Mouse (Mus musculus) granulocyte monocyte progenitor cell, adult 5-6 weeks (primary cell): ENCODE data around the gene Nphp1. TPM values are rescaled to one million over a fixed set of nuclear protein-coding genes. Genes with fewer than 3 reads are reported as not detected.

Experiments used
- ATAC-seq: replicated peaks from 2 replicates; pipeline ENCODE4 v1.8.0; 2016; ENCODE audit warnings: mild to moderate bottlenecking, moderate TSS enrichment, inconsistent platforms; ENCODE audit not compliant: poor library complexity, severe bottlenecking
- total RNA-seq, 2 experiments: library from RNA; stranded (forward) in 1 of 2; stranded (reverse) in 1 of 2; fragments of 200-712, 200-1000 nt in 1 of 2; fragments of >200 nt in 1 of 2; fragmentation: Nextera tagmentation in 1 of 2; gene quantifications; 2 replicates each; pipeline ENCODE4 v1.2.3; 2014 to 2017

Gene Nphp1
- total RNA-seq, 2 experiments from 2014 or later, result 14.8 TPM

DNA sequence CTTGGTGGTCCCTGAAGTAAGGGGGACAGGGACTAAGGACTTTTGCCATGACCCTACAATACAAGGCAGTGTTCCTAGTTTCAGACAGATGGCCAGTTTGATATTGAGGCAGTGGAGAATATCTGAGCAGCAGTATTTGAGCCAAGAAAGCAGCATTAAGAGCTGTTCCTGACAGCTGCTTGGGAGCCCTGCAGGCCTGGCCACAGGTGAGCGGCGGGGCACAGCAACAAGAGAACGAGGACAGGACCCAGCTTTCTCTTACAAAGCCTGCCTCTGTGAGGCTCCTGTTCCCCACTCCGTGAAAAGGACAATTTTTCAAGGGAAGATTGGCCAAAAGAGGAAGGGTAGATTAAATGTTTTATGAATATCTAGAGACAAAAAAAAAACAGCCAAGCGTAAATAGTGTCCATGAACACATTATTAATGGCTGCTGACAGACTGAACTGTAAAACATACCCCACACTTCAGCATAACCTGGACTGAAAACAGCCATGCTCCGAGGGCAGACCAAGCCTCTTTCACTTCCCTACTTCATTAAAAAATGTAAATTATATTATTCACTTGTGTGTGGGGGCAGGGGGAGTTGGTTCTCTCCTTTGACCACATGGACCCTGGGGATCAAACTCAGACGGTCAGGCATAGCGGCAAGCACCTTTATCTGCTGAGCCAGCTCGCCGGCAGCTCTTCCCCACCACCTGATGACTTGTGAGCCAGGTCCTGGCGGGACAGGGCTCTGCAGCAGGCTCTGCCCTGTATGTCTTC is 36.7 kb downstream of the Nphp1 start:
- ATAC-seq, result no peak

DNA sequence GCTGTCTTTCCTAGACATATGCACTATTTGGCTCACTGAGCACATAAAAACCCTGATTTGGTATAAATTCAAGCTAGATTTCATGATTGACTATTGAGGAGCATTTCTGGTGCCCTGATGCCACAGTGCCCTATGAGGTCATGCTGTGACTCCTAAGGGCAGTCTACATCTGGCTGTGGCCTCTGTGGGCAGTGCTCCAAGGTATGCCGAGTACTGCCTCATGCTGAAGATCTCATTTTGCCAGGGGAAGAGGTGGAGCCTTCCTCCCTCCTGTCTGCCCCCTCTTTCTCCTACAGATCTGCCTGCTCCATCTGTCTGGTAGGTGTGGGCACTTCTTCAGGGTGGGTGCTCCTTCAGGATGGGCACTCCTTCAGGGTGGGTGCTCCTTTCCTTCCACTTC is 39.3 kb downstream of the Nphp1 start:
- ATAC-seq, result no peak

DNA sequence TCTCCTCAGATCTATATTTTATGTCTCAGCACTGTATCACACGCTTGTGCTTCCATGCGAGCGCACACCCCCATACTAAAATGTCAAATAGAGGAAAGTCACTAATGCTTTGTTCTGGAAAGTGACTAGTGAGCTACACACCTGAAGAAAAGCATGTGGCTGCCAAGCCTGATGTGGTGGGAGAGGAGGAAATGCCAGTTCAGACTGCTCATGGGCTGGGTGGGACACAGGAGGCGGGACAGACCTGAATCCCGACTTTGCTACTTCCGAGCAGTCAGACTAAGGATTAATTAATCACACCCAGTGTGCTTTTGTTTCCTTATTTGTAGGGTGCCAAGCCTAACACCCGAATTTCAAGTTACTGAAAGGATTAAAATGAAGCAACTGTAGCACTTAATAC is 40.4 kb downstream of the Nphp1 start:
- no peak for ATAC-seq

DNA sequence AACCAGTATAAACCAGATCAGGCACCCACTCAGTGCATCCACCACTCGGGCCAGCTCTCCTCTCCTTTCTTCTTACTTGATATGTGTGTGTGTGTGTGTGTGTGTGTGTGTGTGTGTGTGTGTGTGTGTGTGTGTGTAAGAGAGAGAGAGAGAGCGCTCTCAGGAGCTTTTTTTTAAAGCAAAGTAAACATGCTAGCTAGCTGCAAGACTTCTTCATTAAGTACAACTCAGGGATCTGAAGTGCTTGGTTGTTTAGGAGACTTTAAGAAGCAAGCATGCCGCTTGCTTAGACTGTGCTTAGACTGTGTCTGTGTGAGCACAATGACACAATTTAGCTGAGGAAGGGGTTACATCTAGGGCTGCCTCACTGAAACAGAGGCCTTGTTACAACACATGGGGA is 46.1 kb downstream of the Nphp1 start:
- no peak for ATAC-seq

DNA sequence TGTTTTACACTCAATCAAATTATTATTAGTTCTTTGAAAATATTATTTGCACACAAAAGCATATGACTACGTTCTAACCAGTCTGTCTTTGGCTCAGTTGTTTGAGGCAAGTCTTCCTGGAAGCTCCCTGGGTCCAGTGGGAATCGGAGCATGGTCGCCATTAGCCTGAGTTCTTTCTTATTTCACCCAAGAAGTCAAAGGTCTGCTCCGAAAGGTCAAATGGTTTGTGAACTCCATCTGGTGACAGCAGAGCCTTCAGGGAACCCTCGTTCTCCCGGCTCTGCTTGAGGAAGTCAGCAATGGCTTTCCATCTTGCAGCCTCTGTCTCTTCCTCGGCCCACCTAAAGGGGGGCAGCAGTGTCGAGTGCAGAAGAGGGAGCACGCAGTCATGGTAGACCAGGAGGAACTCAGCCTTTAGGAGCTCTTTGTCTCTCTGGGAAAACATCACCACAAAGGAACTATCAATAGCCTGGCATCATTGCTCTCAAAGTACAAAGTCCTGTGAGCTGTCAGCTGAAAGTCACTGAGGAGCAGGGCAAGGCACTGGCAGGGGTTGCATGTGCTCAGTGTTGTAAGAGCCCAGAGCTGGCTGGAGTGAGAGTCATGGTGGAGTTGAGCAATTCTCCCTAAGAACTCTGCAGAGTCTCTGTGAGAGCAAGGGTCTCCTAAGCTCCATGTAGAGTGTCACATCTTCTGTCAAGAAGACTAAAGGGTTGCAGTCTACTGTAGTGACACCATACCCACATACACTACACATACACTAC is 47.8 kb downstream of the Nphp1 start:
- ATAC-seq, result peak; percentile 55

DNA sequence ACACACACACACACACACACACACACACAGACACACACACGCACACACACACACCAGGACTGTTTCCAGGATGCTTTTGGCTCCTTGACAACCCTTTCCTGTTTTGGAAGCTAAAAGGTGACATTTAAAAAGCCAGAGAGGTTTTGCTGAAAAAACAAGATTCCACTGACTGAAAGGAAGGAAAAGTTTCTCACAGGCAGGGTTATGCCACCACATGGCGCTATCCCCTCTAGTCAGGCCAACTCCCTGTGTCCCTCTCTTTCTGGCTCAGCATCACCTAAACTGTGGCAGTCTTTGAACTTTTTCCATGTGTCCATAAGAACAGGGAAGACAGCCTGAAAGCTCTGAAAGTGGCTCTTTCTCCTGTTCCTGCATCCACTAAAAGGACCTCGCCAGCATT is 50.8 kb downstream of the Nphp1 start:
- no peak for ATAC-seq

DNA sequence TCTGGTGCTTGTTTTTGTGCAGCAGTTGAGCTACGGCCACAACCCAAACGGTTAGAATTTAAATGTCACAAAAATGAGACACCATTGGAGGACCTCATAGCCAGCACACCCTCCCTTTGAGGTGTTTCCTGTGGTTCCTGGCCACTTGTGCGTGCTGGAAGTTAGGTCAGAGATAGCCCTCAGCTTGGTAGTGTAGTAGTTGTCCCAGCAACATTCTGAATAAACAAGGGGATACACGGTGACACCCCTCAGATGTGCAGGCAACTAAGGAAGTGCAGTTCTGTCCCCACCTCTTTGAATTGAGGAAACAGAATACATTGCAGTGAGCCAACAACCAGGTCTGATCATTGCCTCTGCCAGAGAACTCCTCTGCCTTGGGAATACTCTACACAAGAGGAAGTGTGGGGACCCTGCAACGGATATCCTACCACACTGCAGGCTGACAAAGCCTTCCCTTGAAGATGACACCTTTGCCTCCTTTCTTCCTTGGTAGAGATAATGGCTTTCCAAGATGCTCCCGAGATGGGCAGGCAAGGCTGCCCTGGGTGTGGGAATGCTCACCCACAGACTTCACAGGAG is 52.0 kb downstream of the Nphp1 start:
- ATAC-seq, result peak; percentile 35

DNA sequence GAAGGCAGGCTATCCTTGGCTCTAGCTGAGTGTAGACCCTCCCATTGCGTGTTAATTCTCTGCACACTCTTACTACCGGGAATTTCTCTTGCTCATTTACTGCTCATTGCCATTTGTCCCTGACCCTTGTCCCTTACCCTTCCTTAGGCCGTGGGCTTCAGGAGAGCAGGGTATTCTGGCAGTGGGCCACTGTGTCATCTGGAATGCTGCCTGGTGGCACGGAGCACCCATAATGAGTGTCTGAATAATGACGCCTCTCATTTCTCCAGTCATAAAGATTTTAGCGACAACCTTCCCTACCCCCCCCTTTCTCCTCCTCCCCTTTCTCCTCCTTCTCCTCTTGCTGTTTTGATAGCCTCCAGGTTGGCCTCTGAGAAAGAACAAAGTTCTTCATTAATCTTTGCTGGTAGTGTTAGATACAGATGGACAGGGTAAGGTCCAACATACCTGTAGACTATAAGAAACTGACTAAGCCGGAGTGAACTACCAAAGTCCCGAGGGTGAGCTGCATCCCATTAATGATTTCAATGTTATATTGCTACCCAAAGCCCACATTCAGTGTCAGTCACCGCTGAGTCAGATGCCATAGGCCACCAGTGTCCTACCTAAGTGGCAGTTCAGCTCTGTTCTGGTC is 53.1 kb downstream of the Nphp1 start:
- no peak for ATAC-seq

DNA sequence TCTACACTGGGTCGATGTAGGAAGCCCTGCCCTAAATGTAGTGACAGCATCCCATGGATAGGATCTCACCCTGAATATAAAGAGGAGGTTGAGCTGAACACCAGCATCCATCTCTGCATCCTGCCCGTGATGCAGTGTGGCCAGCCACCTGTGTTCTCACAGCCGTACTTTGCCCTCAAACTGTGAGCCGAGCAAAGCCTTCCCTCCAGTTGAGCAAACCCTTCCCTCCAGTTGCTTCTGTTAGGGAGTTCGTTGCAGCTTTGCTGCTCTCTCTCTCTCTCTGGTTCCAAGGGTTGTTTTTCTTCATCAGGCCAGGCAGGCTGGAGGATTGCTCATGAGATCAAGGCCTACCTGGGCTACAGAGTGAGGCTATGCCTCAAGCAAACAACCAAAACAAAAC is 53.8 kb downstream of the Nphp1 start:
- no peak for ATAC-seq

DNA sequence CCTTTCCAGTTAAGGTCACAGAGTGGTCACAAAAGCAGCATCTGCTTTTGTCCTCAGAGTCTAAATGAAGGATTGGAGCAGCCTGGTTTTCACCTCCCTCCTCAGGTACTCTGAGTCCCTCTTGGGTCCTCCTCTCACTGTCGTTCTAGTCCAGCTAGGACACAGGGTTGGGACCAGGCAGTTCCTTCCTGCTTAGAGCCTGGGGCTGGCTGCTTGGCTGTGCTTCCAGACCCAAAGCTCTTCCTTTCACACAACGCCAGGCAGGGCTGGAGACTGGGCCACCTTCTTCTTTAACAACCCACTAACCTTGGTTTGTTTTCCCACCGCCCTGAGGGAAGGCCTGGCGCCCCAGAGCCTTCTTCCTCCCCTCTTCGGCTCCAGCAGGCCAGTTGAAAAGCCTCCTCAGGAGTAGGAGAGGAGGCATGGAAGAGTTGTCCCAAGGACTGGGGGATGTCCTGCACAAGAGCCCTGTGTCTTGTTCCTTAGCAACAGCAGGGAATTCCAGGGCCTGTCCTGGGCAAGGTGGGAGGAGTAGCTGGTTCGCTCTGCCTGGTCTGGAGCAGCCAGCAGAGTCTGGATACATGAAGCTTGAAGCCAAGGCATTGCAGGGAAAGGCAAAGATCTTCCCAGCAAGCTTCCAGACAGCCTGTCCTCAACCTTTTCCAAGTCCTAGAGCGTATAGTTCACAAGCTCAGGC is 58.2 kb downstream of the Nphp1 start:
- ATAC-seq, result no peak

DNA sequence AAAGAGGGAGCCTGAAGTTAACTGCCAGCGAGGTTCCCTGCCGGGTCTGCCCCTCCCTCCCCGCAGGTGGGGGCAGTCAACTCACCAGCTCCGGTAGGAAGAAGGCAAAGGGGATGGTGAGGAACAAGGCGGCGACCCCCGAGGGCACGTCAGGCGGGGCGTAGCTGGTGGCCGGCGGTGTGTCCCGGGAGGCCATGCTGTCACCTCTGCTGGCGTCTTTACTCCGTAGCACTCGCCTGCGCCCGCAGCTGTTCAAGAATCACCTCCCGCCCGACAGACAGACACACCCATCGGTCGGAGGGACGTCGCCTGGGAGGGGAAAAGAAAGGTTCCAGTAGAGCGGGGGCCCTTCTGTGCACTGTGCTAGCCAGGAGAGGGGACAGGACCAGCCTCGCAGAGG is 59.0 kb downstream of the Nphp1 start, which contains the start of gene Mall:
TSS of gene Mall (minus strand) at position 262 of the 400 bp plus-strand sequence.
- peak; percentile 40; the same call in 1 of the 2 replicates for ATAC-seq

DNA sequence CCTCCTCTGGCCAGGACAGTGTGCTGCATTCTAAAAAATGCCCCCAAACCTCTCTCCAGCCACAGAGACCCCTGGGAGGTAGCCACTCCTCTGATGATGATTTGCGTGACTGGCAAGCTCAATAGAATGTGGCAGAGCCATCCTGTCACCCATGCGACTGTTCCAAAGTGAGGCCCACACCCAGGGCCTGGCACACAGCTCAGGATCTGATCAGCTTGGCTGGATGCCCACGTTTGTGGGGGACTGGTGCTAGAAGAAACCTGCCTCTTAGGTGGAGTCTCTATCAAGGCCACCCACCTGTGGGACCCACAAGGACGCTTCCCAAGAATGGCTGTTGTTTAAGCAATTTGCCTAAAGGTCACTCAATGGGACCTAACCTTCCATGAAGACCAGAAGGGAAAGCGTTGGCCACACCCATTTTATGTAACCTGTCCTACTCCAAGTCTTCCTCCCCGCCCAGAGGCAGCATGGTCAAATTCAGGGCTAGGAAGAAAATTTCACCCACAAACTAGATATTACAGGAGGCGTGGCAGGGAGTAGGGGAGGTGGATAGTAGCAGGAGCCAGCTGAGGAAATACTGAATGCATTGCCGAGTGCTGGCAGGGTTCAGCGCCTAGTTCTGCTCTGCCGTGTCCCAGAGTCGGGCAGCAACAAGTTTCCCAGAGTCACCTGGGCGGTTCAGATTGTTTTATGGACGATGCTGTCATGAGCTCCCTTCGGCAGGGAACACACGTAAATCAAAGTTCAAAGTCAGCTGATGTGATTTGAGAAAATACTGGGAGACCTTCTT is 59.8 kb downstream of the Nphp1 start:
- no peak for ATAC-seq

DNA sequence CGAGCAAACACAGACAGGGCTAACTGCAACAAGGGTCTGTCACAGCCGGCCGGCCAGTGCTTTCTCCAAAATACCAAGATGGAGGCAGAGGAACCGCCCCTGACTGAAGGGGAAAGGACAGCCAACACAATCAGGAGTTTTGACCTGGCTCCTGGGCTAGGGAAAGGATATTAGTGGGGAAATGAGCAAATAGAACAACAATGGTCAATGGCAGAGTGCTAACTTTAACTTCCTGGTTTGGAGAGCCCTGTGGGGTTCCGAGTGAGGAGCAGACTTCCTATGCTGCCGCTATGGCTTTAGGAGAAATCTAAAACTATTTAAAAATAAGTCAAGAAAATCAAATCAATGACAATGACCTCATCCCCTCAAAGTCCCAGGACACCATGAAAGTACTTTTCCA is 60.6 kb downstream of the Nphp1 start:
- no peak for ATAC-seq

DNA sequence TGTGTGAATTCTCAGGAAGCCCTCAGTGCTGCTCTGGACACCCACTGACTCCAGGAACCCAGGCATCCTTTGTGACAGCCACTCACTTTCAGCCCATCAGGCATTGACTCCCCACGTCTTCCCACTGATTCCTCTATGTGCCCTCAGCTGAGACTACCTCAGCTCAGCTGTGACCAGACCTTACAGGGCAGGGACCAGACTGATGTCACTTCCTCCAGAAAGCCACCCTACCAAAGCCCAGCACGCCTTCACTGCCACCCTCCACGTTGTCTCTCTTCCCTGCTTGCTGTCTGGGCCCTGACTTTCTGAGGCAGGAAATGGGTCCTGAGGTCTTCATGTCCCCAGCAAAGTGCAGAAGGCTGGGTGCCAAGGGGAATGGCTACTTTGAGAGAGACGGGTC is 65.5 kb downstream of the Nphp1 start:
- peak; percentile 31; the same call in 1 of the 2 replicates for ATAC-seq

DNA sequence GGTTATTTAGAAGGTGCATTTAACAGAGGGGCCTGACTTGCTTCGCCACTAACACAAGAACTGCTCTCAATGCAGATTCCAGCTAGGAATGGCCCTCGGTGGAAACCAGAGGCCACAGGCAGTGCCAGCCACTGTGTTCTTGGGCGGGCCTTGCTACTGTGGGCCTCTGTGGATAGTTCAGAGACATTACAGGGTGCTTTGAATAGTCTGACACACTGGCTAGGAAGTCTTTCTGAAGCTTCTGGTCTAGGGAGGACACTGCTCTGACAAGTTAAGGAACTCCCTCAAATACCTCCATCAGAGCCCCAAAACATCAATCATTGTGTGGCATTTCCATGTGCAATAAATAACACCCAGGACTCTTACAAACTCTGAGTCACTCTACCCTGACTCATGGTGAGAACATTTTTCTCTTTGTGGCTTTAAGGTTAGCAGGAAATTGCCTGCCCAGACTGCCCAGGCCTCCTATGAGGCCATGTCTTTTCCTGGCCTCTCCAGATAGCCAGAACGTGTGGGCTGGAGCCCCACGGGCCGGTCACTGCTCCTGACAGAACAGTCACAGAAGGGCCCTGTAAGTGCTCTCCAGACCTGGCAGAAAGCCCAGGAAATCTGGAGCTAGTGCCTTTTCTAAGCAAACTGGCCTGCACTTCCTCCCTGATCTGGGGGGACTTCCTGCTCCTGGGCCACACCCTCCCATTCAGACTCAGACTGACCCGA is 66.4 kb downstream of the Nphp1 start:
- peak; percentile 52 for ATAC-seq

DNA sequence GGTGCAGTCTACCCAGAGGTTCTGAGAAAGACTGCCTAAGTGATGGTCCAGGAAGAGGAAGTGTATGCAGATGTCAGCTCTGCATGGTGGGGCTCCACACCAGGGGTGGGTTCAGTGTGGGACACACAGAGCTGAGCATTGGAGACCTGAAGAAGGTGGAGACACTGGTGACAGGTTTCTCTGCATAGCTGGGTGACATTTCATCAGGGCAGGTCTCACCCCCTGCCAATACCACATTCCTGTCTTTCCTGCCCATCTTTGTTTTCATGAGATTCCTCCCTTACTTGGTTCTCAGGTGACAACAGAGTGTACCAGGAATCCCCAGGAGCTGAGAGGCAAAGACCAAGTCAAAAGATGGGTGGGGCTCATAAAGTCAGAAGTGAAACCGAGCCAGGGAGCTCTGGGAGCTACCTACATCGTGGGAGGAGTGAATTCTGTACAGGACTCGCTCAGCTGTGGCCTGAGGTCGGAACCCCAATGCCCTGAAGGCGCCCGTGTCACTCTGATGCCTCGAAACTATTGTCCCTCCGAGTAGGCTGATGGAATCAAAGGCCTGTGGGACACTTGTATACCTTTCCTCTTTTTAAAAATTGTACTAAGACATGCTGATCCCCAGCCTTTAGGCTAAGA is 69.7 kb downstream of the Nphp1 start:
- 0 out of 2 replicates have a peak, but pooled peaks have one; percentile 40 for ATAC-seq

DNA sequence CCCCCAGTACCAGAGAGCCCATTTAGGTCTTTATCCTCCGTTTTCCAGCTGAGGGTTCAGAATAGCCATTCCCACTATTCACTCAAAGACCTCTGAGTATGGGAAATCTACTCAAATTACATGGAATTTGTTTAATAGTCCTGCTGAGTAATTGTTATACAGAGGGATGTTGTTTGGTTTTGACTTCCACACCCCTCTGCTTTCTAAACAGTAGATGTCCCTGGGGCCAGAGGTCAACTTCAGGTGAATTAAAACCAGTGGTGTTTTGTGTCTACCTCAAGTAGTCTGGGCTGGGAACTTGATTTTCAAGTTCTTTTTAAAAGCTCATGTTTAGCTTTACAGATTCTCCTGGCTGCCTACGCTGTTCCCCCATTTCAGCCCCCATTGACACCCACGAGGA is 74.0 kb downstream of the Nphp1 start:
- ATAC-seq, result no peak

DNA sequence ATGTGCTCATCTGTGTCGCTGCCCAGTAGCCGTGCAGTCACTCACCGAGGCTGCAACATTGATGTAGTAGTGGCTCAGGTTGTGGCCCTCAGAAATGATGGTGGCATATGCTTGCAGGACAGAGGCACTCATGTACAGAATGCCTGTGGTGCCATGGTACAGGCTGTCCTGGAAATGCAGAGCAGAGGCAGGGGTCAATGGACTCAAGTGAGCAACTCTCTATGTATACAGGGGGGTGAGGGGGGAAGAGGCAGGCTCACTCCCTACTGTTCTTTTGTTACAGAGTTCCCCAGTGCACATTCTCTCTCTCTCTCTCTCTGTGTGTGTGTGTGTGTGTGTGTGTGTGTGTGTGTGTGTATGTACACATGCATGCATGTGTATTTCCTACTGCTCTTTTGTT is 79.9 kb downstream of the Nphp1 start:
- ATAC-seq, result no peak
